Mouse (Mus musculus): Measurements from ENCODE around the gene Prkce. TPM values are rescaled to one million over a fixed set of nuclear protein-coding genes. Genes with fewer than 3 reads are reported as not detected.

The Prkce gene
- polyA plus RNA-seq, 2 experiments: 0.32 to 0.37 TPM

GRCm38 (mm10) chr17:86313413-86314139 is 146.0 kb downstream of the Prkce start:
- DNase-seq (ENCODE audit: low read depth in 3 of 3, low spot score in 3 of 3) (peak; percentile 83 to 85 (median 84)), ATAC-seq (ENCODE audit: insufficient read depth) (peak; percentile 98)
- H3K4me1 ChIP-seq (replicated peaks; ENCODE audit: control insufficient read depth in 2 of 2, insufficient read depth in 2 of 2, low read length in 1 of 2): peaks cover 22 to 24% of the 10 kb centered on the region in 2 experiments
- no peaks in the 10 kb centered on the region for H3K36me3 ChIP-seq (replicated peaks; ENCODE audit: control insufficient read depth, insufficient read depth, low read depth)
- peak overlapping the region; percentile 78 for H3K27ac ChIP-seq
- H3K4me3 ChIP-seq (ENCODE audit: insufficient read depth in 1 of 2, low read depth in 2 of 2, low read length in 2 of 2): no peak overlapping the region
- H3K4me2 ChIP-seq (ENCODE audit: low read depth): peak overlapping the region; percentile 43
- 13% methylated on average over 8 of the region's 8 CpGs for WGBS (ENCODE audit: insufficient replicate concordance)
- no peak overlapping the region for H3K9ac ChIP-seq (replicated peaks)
- H3K27me3 ChIP-seq (ENCODE audit: control insufficient read depth, insufficient read depth, low read length): no peaks in the 10 kb centered on the region
- TF ChIP-seq CTCF (IDR thresholded peaks at IDR 0.05; ENCODE audit: low read depth) (peak; percentile 40), EP300 (IDR thresholded peaks at IDR 0.05; ENCODE audit: low read depth) (peak; percentile 99)
- no peaks in the 10 kb centered on the region for H3K9me3 ChIP-seq (ENCODE audit: control insufficient read depth, low read length)

- Histone ChIP-seq H3K27ac (no peak overlapping the region), H3K4me1 (replicated peaks; ENCODE audit: control insufficient read depth in 2 of 2, insufficient read depth in 2 of 2, low read length in 1 of 2) (peaks cover 22 to 24% of the 10 kb centered on the region in 2 experiments), H3K27me3 (ENCODE audit: control insufficient read depth, insufficient read depth, low read length) (no peaks in the 10 kb centered on the region), H3K4me3 (ENCODE audit: insufficient read depth in 1 of 2, low read depth in 2 of 2, low read length in 2 of 2) (no peak overlapping the region), H3K4me2 (ENCODE audit: low read depth) (no peak overlapping the region), H3K9ac (replicated peaks) (no peak overlapping the region), H3K36me3 (replicated peaks; ENCODE audit: control insufficient read depth, insufficient read depth, low read depth) (no peaks in the 10 kb centered on the region), H3K9me3 (ENCODE audit: control insufficient read depth, low read length) (no peaks in the 10 kb centered on the region)
- no peak for TF ChIP-seq CTCF (IDR thresholded peaks at IDR 0.05; ENCODE audit: low read depth)
- TF ChIP-seq EP300 (IDR thresholded peaks at IDR 0.05; ENCODE audit: low read depth): no peak
- DNase-seq (ENCODE audit: low read depth in 3 of 3, low spot score in 3 of 3) (no peak), ATAC-seq (ENCODE audit: insufficient read depth) (no peak)
- WGBS (ENCODE audit: insufficient replicate concordance): 69% methylated on average over 4 of the region's 4 CpGs
Observed at GRCm38 (mm10) chr17:86315874-86316273, 148.3 kb downstream of the Prkce start.

GRCm38 (mm10) chr17:86316771-86317170 is 149.2 kb downstream of the Prkce start:
- Histone ChIP-seq H3K36me3 (replicated peaks; ENCODE audit: control insufficient read depth, insufficient read depth, low read depth) (no peaks in the 10 kb centered on the region), H3K4me1 (replicated peaks; ENCODE audit: control insufficient read depth in 2 of 2, insufficient read depth in 2 of 2, low read length in 1 of 2) (peaks cover 22 to 24% of the 10 kb centered on the region in 2 experiments), H3K9ac (replicated peaks) (no peak overlapping the region), H3K27me3 (ENCODE audit: control insufficient read depth, insufficient read depth, low read length) (no peaks in the 10 kb centered on the region), H3K27ac (no peak overlapping the region), H3K9me3 (ENCODE audit: control insufficient read depth, low read length) (no peaks in the 10 kb centered on the region), H3K4me2 (ENCODE audit: low read depth) (no peak overlapping the region), H3K4me3 (ENCODE audit: insufficient read depth in 1 of 2, low read depth in 2 of 2, low read length in 2 of 2) (no peak overlapping the region)
- ATAC-seq (ENCODE audit: insufficient read depth): no peak
- 78% methylated on average over 5 of the region's 5 CpGs for WGBS (ENCODE audit: insufficient replicate concordance)
- TF ChIP-seq EP300 (IDR thresholded peaks at IDR 0.05; ENCODE audit: low read depth): no peak
- no peak for TF ChIP-seq CTCF (IDR thresholded peaks at IDR 0.05; ENCODE audit: low read depth)
- no peak for DNase-seq (ENCODE audit: low read depth in 3 of 3, low spot score in 3 of 3)

GRCm38 (mm10) chr17:86317197-86317596 is 149.6 kb downstream of the Prkce start:
- TF ChIP-seq EP300 (IDR thresholded peaks at IDR 0.05; ENCODE audit: low read depth) (no peak), CTCF (IDR thresholded peaks at IDR 0.05; ENCODE audit: low read depth) (no peak)
- 38% methylated on average over 4 of the region's 4 CpGs for WGBS (ENCODE audit: insufficient replicate concordance)
- no peak for DNase-seq (ENCODE audit: low read depth in 3 of 3, low spot score in 3 of 3)

GRCm38 (mm10) chr17:86319967-86320602 is 152.5 kb downstream of the Prkce start:
- Histone ChIP-seq H3K4me2 (ENCODE audit: low read depth) (no peak overlapping the region), H3K4me3 (ENCODE audit: insufficient read depth in 1 of 2, low read depth in 2 of 2, low read length in 2 of 2) (no peak overlapping the region), H3K36me3 (replicated peaks; ENCODE audit: control insufficient read depth, insufficient read depth, low read depth) (no peaks in the 10 kb centered on the region), H3K27ac (no peak overlapping the region), H3K4me1 (replicated peaks; ENCODE audit: control insufficient read depth in 2 of 2, insufficient read depth in 2 of 2, low read length in 1 of 2) (peaks cover 3 to 10% of the 10 kb centered on the region in 2 experiments; a peak in 2 of 4 replicates), H3K27me3 (ENCODE audit: control insufficient read depth, insufficient read depth, low read length) (no peaks in the 10 kb centered on the region), H3K9ac (replicated peaks) (no peak overlapping the region), H3K9me3 (ENCODE audit: control insufficient read depth, low read length) (no peaks in the 10 kb centered on the region)
- TF ChIP-seq CTCF (IDR thresholded peaks at IDR 0.05; ENCODE audit: low read depth): no peak
- TF ChIP-seq EP300 (IDR thresholded peaks at IDR 0.05; ENCODE audit: low read depth): no peak
- no peak for ATAC-seq (ENCODE audit: insufficient read depth)
- 82% methylated on average over 13 of the region's 13 CpGs for WGBS (ENCODE audit: insufficient replicate concordance)
- no peak for DNase-seq (ENCODE audit: low read depth in 3 of 3, low spot score in 3 of 3)

More at GRCm38 (mm10) chr17:86317197-86317596, 149.6 kb downstream of the Prkce start:
- ATAC-seq (ENCODE audit: insufficient read depth): no peak
- Histone ChIP-seq H3K27me3 (ENCODE audit: control insufficient read depth, insufficient read depth, low read length) (no peaks in the 10 kb centered on the region), H3K9ac (replicated peaks) (no peak overlapping the region), H3K4me2 (ENCODE audit: low read depth) (no peak overlapping the region), H3K9me3 (ENCODE audit: control insufficient read depth, low read length) (no peaks in the 10 kb centered on the region), H3K4me1 (replicated peaks; ENCODE audit: control insufficient read depth in 2 of 2, insufficient read depth in 2 of 2, low read length in 1 of 2) (peaks cover 22 to 24% of the 10 kb centered on the region in 2 experiments), H3K27ac (no peak overlapping the region), H3K36me3 (replicated peaks; ENCODE audit: control insufficient read depth, insufficient read depth, low read depth) (no peaks in the 10 kb centered on the region), H3K4me3 (ENCODE audit: insufficient read depth in 1 of 2, low read depth in 2 of 2, low read length in 2 of 2) (no peak overlapping the region)
